In the genomic region with DNA sequence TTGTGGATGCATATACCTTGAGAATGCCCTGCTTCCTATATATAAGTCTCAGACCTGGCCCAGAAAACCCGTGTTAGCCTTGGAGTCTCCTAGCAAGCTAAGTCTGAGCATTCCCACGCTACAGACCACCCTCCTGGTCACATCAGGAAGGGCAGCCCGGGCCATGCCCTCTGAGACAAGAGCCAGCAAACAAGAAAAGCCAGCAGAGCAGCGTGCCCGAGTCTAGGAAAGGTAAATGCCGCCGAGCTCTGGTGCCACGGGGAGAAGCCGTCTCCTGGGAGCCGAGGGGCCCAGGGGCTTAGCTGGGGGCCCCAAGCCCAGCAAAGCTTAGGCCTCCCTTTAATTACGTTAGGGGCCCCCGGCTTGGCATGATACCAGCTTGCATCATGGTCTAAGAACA, we compare ENCODE assay signal across 34 mouse cellular contexts. TPM values are rescaled to one million over a fixed set of nuclear protein-coding genes. Genes with fewer than 3 reads are reported as not detected.
DNase-seq lines count a peak whose midpoint lies in the region; ATAC-seq and TF ChIP-seq lines count a peak whose summit lies in the region.
"Had no signal": no experiment of that assay in that cellular context is flagged by ENCODE, and none has a peak within 500 bp of the region (broad histone marks: within the 10 kb centered on the region; RNA-seq: fewer than 3 reads in every experiment).

No protein-coding gene starts in this region.

- H3K4me3 ChIP-seq in liver, embryonic 15.5 days (replicated peaks) = no peak overlapping the region
- H3K4me3 ChIP-seq in liver, embryonic 11.5 days (ENCODE audit: low read depth, low read length) = no peak overlapping the region
- peak overlapping the region; percentile 70 for H3K4me3 ChIP-seq in G1E (ENCODE audit: low read depth, low read length)
- no peak overlapping the region for H3K4me3 ChIP-seq in stomach, embryonic 16.5 days (replicated peaks; ENCODE audit: low read length)
- H3K4me3 ChIP-seq: forebrain, embryonic 10.5 days; forebrain, embryonic 15.5 days; heart, adult 2 months; heart, embryonic 15.5 days; kidney, embryonic 15.5 days; myocyte; neural tube, embryonic 12.5 days had no signal

- no peak overlapping the region for H3K9ac ChIP-seq in liver, embryonic 15.5 days
- no peak overlapping the region for H3K9ac ChIP-seq in liver, embryonic 11.5 days (ENCODE audit: low read depth, low read length)
- peak overlapping the region; percentile 24; the same call in 1 of the 2 replicates for H3K9ac ChIP-seq in stomach, embryonic 16.5 days (ENCODE audit: low read length)
- H3K9ac ChIP-seq: forebrain, embryonic 15.5 days; heart, embryonic 15.5 days; kidney, embryonic 15.5 days; lung, embryonic 14.5 days; neural tube, embryonic 12.5 days had no signal

- intact Hi-C loops in gastrocnemius, postnatal 14 days (cut with DNase I; ENCODE audit: low total_unique reads) = no loop called here
- intact Hi-C loops in left cerebral cortex, postnatal 14 days (cut with DNase I) = no loop called here

- H3K27me3 ChIP-seq in liver, embryonic 15.5 days = peaks cover 26% of the 10 kb centered on the region; the same call in 1 of the 2 replicates
- H3K27me3 ChIP-seq in liver, embryonic 11.5 days (replicated peaks; ENCODE audit: control insufficient read depth, insufficient read depth, low read length) = no peaks in the 10 kb centered on the region
- H3K27me3 ChIP-seq in G1E (ENCODE audit: insufficient read depth, low read length) = no peaks in the 10 kb centered on the region
- no peaks in the 10 kb centered on the region for H3K27me3 ChIP-seq in stomach, embryonic 16.5 days (ENCODE audit: control insufficient read depth, insufficient read depth, low read length)
- H3K27me3 ChIP-seq: forebrain, embryonic 15.5 days; neural tube, embryonic 12.5 days had no signal

- peaks cover 39% of the 10 kb centered on the region for H3K4me1 ChIP-seq in liver, embryonic 15.5 days (replicated peaks)
- H3K4me1 ChIP-seq in liver, embryonic 11.5 days (replicated peaks; ENCODE audit: control insufficient read depth, insufficient read depth, low read length) = peaks cover 15% of the 10 kb centered on the region
- H3K4me1 ChIP-seq in G1E (ENCODE audit: insufficient read depth, low read depth, low read length) = peaks cover 58% of the 10 kb centered on the region
- H3K4me1 ChIP-seq in stomach, embryonic 16.5 days (ENCODE audit: control insufficient read depth, insufficient read depth, low read length) = peaks cover 9% of the 10 kb centered on the region; the same call in 1 of the 2 replicates
- H3K4me1 ChIP-seq: forebrain, embryonic 15.5 days; neural tube, embryonic 12.5 days had no signal

- peak; percentile 83 for DNase-seq in heart, adult 11 months
- DNase-seq in heart, adult 9 months (ENCODE audit: low spot score in 2 of 2) = no peak
- DNase-seq in liver, embryonic 11.5 days (ENCODE audit: low spot score) = no peak
- peak; percentile 22 for DNase-seq in G1E (ENCODE audit: low spot score)
- DNase-seq in gastrocnemius, postnatal 14 days = no peak
- no peak for DNase-seq in left cerebral cortex, postnatal 14 days (ENCODE audit: low spot score in 2 of 2)
- DNase-seq: cerebellum, adult 18-20 months; cerebellum, postnatal 10 days; gastrocnemius, postnatal 36 days; heart, adult 2 months; kidney, adult 18-20 months; kidney, postnatal 25 days; left cerebral cortex, postnatal 4 days; lung, embryonic 14.5 days; right cerebral cortex, adult 18-20 months; right cerebral cortex, postnatal 4 days; thymus, adult 18-20 months; thymus, postnatal 25 days had no signal

- 80% methylated on average over 12 of the region's 12 CpGs for WGBS in liver, embryonic 15.5 days (ENCODE audit: insufficient replicate concordance)
- WGBS in liver, embryonic 11.5 days = 86% methylated on average over 12 of the region's 12 CpGs
- WGBS in stomach, embryonic 16.5 days = 71% methylated on average over 12 of the region's 12 CpGs

- H3K27ac ChIP-seq in liver, embryonic 15.5 days (replicated peaks) = peak overlapping the region; percentile 90; the same call in 1 of the 2 replicates
- H3K27ac ChIP-seq in liver, embryonic 11.5 days (ENCODE audit: low read depth, low read length) = no peak overlapping the region
- H3K27ac ChIP-seq in stomach, embryonic 16.5 days (ENCODE audit: low read length) = peak overlapping the region; percentile 80
- H3K27ac ChIP-seq: forebrain, embryonic 10.5 days; forebrain, embryonic 15.5 days; heart, adult 2 months; heart, embryonic 15.5 days; kidney, embryonic 15.5 days; neural tube, embryonic 12.5 days had no signal

- TF ChIP-seq CTCF in G1E (IDR thresholded peaks at IDR 0.05; ENCODE audit: low read depth, low read length) = no peak

- H3K36me3 ChIP-seq in liver, embryonic 15.5 days (replicated peaks) = no peaks in the 10 kb centered on the region
- no peaks in the 10 kb centered on the region for H3K36me3 ChIP-seq in liver, embryonic 11.5 days (ENCODE audit: control insufficient read depth, insufficient read depth, low read length)
- no peaks in the 10 kb centered on the region for H3K36me3 ChIP-seq in G1E (replicated peaks)
- H3K36me3 ChIP-seq in stomach, embryonic 16.5 days (ENCODE audit: control insufficient read depth, insufficient read depth, low read length) = no peaks in the 10 kb centered on the region
- H3K36me3 ChIP-seq: forebrain, embryonic 10.5 days; forebrain, embryonic 15.5 days; heart, embryonic 15.5 days; kidney, embryonic 15.5 days; neural tube, embryonic 12.5 days had no signal

- no peak for ATAC-seq in liver, embryonic 15.5 days (ENCODE audit: insufficient read depth)
- ATAC-seq in liver, embryonic 11.5 days (replicated peaks; ENCODE audit: low FRiP score) = no peak
- ATAC-seq in G1E (ENCODE audit: extremely low read depth, insufficient number of reproducible peaks, low FRiP score, poor library complexity, severe bottlenecking) = no peak
- ATAC-seq in stomach, embryonic 16.5 days (ENCODE audit: insufficient read depth, low FRiP score) = no peak
- ATAC-seq: forebrain, embryonic 15.5 days; hindbrain, embryonic 16.5 days had no signal

- H3K9me3 ChIP-seq in liver, embryonic 15.5 days (replicated peaks) = no peaks in the 10 kb centered on the region
- no peaks in the 10 kb centered on the region for H3K9me3 ChIP-seq in liver, embryonic 11.5 days (ENCODE audit: control insufficient read depth, low read length)
- H3K9me3 ChIP-seq in G1E (replicated peaks) = no peaks in the 10 kb centered on the region
- no peaks in the 10 kb centered on the region for H3K9me3 ChIP-seq in stomach, embryonic 16.5 days (replicated peaks; ENCODE audit: control insufficient read depth, low read length)
- H3K9me3 ChIP-seq: forebrain, embryonic 10.5 days; forebrain, embryonic 15.5 days; heart, embryonic 15.5 days; kidney, embryonic 15.5 days; neural tube, embryonic 12.5 days had no signal

- peak overlapping the region; percentile 72 for H3K4me2 ChIP-seq in liver, embryonic 15.5 days
- H3K4me2 ChIP-seq in liver, embryonic 11.5 days = no peak overlapping the region
- peak overlapping the region; percentile 3; the same call in 1 of the 2 replicates for H3K4me2 ChIP-seq in stomach, embryonic 16.5 days (ENCODE audit: low read depth, low read length)
- H3K4me2 ChIP-seq: forebrain, embryonic 15.5 days; heart, embryonic 15.5 days; lung, embryonic 14.5 days; midbrain, embryonic 11.5 days; neural tube, embryonic 12.5 days had no signal

RNA-seq across cellular contexts. Expression of a gene that starts 10.0 kb away (rescaled TPM):
- polyA plus RNA-seq in liver, embryonic 15.5 days (2015; fragmentation: Nextera tagmentation; extraction: Ambion mirVana) = 0.22 and 0.28 TPM in 2 replicates
- 0.16 TPM in 1 of 2 replicates, not detected in the other for polyA plus RNA-seq in liver, embryonic 11.5 days (2014; fragmentation: Nextera tagmentation; extraction: Ambion mirVana)
- total RNA-seq in G1E (2014; fragmentation: Nextera tagmentation) = 0.68 and 0.90 TPM in 2 replicates
- total RNA-seq in G1E (2017) = 0.35 and 0.71 TPM in 2 replicates
- 0.08 and 0.19 TPM in 2 replicates for polyA plus RNA-seq in G1E (2012)
- 1.7 and 2.0 TPM in 2 replicates for polyA plus RNA-seq in stomach, embryonic 16.5 days (2015; fragmentation: Nextera tagmentation; extraction: Ambion mirVana)
- under 1 TPM in 1 of 2 experiments, not detected in 1; 0.18 TPM for total RNA-seq in gastrocnemius, postnatal 14 days (2021)
- total RNA-seq in left cerebral cortex, postnatal 14 days (2021) = 1 to 10 TPM; 4.1 to 6.5 TPM
- total RNA-seq: adrenal gland, adult 18-20 months; adrenal gland, postnatal 36 days; common myeloid progenitor, adult 5-6 weeks; gastrocnemius, adult 18-20 months; gastrocnemius, postnatal 36 days; heart, adult 2 months; heart, postnatal 25 days; megakaryocyte, adult 5-6 weeks had no signal

RNA-seq across cellular contexts. Expression of a gene that starts 26.5 kb away (rescaled TPM):
- 27.6 and 31.5 TPM in 2 replicates for polyA plus RNA-seq in liver, embryonic 15.5 days (2015; fragmentation: Nextera tagmentation; extraction: Ambion mirVana)
- polyA plus RNA-seq in liver, embryonic 11.5 days (2014; fragmentation: Nextera tagmentation; extraction: Ambion mirVana) = 69.9 and 78.0 TPM in 2 replicates
- total RNA-seq in G1E (2014; fragmentation: Nextera tagmentation) = 30.8 and 39.7 TPM in 2 replicates
- total RNA-seq in G1E (2017) = 68.3 and 91.5 TPM in 2 replicates
- polyA plus RNA-seq in G1E (2012) = 64.1 and 64.2 TPM in 2 replicates
- 45.5 and 47.7 TPM in 2 replicates for polyA plus RNA-seq in stomach, embryonic 16.5 days (2015; fragmentation: Nextera tagmentation; extraction: Ambion mirVana)
- total RNA-seq in gastrocnemius, postnatal 14 days (2021) = 1 to 10 TPM; 6.5 to 6.9 TPM
- total RNA-seq in left cerebral cortex, postnatal 14 days (2021) = 10 to 100 TPM; 17.2 to 17.8 TPM

Comparison
In these comparisons a context has a peak if more than half of its experiments do, and no peak if none do; other contexts are left out.
1. DNase-seq: peak in heart, adult 11 months (single experiment) and G1E (single experiment); none in heart, adult 9 months (0 of 2), liver, embryonic 11.5 days (single experiment), gastrocnemius, postnatal 14 days (single experiment) and left cerebral cortex, postnatal 14 days (0 of 2).